Mouse (Mus musculus) embryonic fibroblast, embryonic 13.5 days (primary cell): Measurements from ENCODE around the gene Plekhf1.

Experiments used
- CTCF ChIP-seq: IDR thresholded peaks from 2 replicates; pipeline ENCODE4 v1.5.1; 2011; ENCODE audit warnings: mild to moderate bottlenecking, control low read depth, low read length, moderate library complexity, borderline replicate concordance; ENCODE audit not compliant: insufficient read depth
- POLR2A ChIP-seq: IDR thresholded peaks from 2 replicates; pipeline ENCODE4 v1.6.1; 2011; ENCODE audit warnings: low read depth, mild to moderate bottlenecking, control low read depth, low read length, moderate library complexity

DNA sequence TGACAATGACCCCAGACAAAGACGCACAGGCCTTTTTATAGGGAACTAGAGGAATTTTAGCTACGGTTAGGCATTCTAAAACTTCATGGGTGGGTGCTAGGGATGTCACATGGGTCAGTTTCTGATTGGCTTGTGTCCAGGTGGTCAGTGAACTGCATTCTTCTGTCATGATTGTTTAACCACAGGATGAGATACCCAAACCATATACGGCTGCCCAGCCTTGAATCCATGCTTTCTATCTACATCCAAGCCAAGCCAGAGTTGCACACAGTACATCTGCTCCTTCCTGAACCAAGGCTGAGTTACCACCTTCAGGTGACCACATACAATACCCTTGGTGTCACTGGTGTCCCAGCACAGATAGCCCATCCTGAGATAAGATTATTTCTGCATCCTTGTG is 21.3 kb downstream of the Plekhf1 start:
- TF ChIP-seq POLR2A (no peak), CTCF (no peak)
